Mouse (Mus musculus): ENCODE data around the gene Hsph1. TPM values are rescaled to one million over a fixed set of nuclear protein-coding genes. Genes with fewer than 3 reads are reported as not detected.

Hsph1 gene
- 99.4 and 117 TPM in 2 replicates for polyA plus RNA-seq (2014; fragmentation: Nextera tagmentation; extraction: Ambion mirVana)

GRCm38 (mm10) chr5:149636075-149636920 is at the start of gene Hsph1:
Gene Hsph1 (minus strand): TSS chr5:149636376.
- Histone ChIP-seq H3K27me3 (ENCODE audit: control insufficient read depth, insufficient read depth, low read length) (no peaks in the 10 kb centered on the region), H3K9ac (peak within 1 kb of the TSS; percentile 66), H3K9me3 (ENCODE audit: control insufficient read depth, low read length) (no peaks in the 10 kb centered on the region), H3K4me1 (replicated peaks; ENCODE audit: control insufficient read depth, insufficient read depth, low read length) (peaks cover 21% of the 10 kb centered on the region), H3K4me3 (replicated peaks; ENCODE audit: low read length) (peak within 1 kb of the TSS; percentile 78), H3K4me2 (replicated peaks) (peak within 1 kb of the TSS; percentile 88), H3K27ac (peak within 1 kb of the TSS; percentile 85), H3K36me3 (replicated peaks; ENCODE audit: control insufficient read depth, insufficient read depth) (peaks cover 22% of the 10 kb centered on the region)
- DNase-seq (ENCODE audit: low spot score) (peak; percentile 99), ATAC-seq (ENCODE audit: low FRiP score) (peak; percentile 98)
- WGBS = under 1% methylated on average over 60 of the region's 60 CpGs

GRCm38 (mm10) chr5:149680946-149681345 is 44.8 kb upstream of the Hsph1 start:
- H3K4me1 ChIP-seq (replicated peaks; ENCODE audit: control insufficient read depth, insufficient read depth, low read length) = no peaks in the 10 kb centered on the region; the same call in 1 of the 2 replicates
- no peak for ATAC-seq (ENCODE audit: low FRiP score)
- H3K9me3 ChIP-seq (ENCODE audit: control insufficient read depth, low read length) = no peaks in the 10 kb centered on the region
- WGBS = 76% methylated on average over 5 of the region's 5 CpGs
- no peak for DNase-seq (ENCODE audit: low spot score)
- no peak overlapping the region for H3K4me3 ChIP-seq (replicated peaks; ENCODE audit: low read length)
- no peak overlapping the region for H3K4me2 ChIP-seq (replicated peaks)
- no peak overlapping the region for H3K27ac ChIP-seq
- no peak overlapping the region for H3K9ac ChIP-seq
- H3K27me3 ChIP-seq (ENCODE audit: control insufficient read depth, insufficient read depth, low read length) = no peaks in the 10 kb centered on the region
- no peaks in the 10 kb centered on the region for H3K36me3 ChIP-seq (replicated peaks; ENCODE audit: control insufficient read depth, insufficient read depth)

GRCm38 (mm10) chr5:149679886-149680285 is 43.7 kb upstream of the Hsph1 start:
- Histone ChIP-seq H3K27ac (no peak overlapping the region), H3K9me3 (ENCODE audit: control insufficient read depth, low read length) (no peaks in the 10 kb centered on the region), H3K4me1 (replicated peaks; ENCODE audit: control insufficient read depth, insufficient read depth, low read length) (no peaks in the 10 kb centered on the region; the same call in 1 of the 2 replicates), H3K4me3 (replicated peaks; ENCODE audit: low read length) (no peak overlapping the region), H3K27me3 (ENCODE audit: control insufficient read depth, insufficient read depth, low read length) (no peaks in the 10 kb centered on the region), H3K36me3 (replicated peaks; ENCODE audit: control insufficient read depth, insufficient read depth) (no peaks in the 10 kb centered on the region), H3K4me2 (replicated peaks) (peak overlapping the region; percentile 94; the same call in 1 of the 2 replicates), H3K9ac (no peak overlapping the region)
- ATAC-seq (ENCODE audit: low FRiP score) = no peak
- no peak for DNase-seq (ENCODE audit: low spot score)
- 63% methylated on average over 7 of the region's 7 CpGs for WGBS

GRCm38 (mm10) chr5:149679362-149679761 is 43.2 kb upstream of the Hsph1 start:
- 10% methylated on average over 12 of the region's 12 CpGs for WGBS
- no peaks in the 10 kb centered on the region for H3K36me3 ChIP-seq (replicated peaks; ENCODE audit: control insufficient read depth, insufficient read depth)
- H3K9me3 ChIP-seq (ENCODE audit: control insufficient read depth, low read length) = no peaks in the 10 kb centered on the region
- peak overlapping the region; percentile 83 for H3K4me3 ChIP-seq (replicated peaks; ENCODE audit: low read length)
- H3K27me3 ChIP-seq (ENCODE audit: control insufficient read depth, insufficient read depth, low read length) = no peaks in the 10 kb centered on the region
- H3K4me1 ChIP-seq (replicated peaks; ENCODE audit: control insufficient read depth, insufficient read depth, low read length) = no peaks in the 10 kb centered on the region; the same call in 1 of the 2 replicates
- no peak overlapping the region for H3K27ac ChIP-seq
- ATAC-seq (ENCODE audit: low FRiP score) (no peak), DNase-seq (ENCODE audit: low spot score) (no peak)
- peak overlapping the region; percentile 72 for H3K9ac ChIP-seq
- H3K4me2 ChIP-seq (replicated peaks) = peak overlapping the region; percentile 94

- no peak for DNase-seq (ENCODE audit: low spot score)
- WGBS = 2% methylated on average over 15 of the region's 15 CpGs
- no peak overlapping the region for H3K27ac ChIP-seq
- H3K4me2 ChIP-seq (replicated peaks) = peak overlapping the region; percentile 94
- H3K4me3 ChIP-seq (replicated peaks; ENCODE audit: low read length) = peak overlapping the region; percentile 83
- H3K9ac ChIP-seq = peak overlapping the region; percentile 72
- no peaks in the 10 kb centered on the region for H3K36me3 ChIP-seq (replicated peaks; ENCODE audit: control insufficient read depth, insufficient read depth)
- H3K4me1 ChIP-seq (replicated peaks; ENCODE audit: control insufficient read depth, insufficient read depth, low read length) = no peaks in the 10 kb centered on the region; the same call in 1 of the 2 replicates
- H3K27me3 ChIP-seq (ENCODE audit: control insufficient read depth, insufficient read depth, low read length) = no peaks in the 10 kb centered on the region
- 0 out of 2 replicates have a peak, but pooled peaks have one; percentile 10 for ATAC-seq (ENCODE audit: low FRiP score)
- H3K9me3 ChIP-seq (ENCODE audit: control insufficient read depth, low read length) = no peaks in the 10 kb centered on the region
Observed at GRCm38 (mm10) chr5:149678990-149679348, 42.8 kb upstream of the Hsph1 start.

DNA sequence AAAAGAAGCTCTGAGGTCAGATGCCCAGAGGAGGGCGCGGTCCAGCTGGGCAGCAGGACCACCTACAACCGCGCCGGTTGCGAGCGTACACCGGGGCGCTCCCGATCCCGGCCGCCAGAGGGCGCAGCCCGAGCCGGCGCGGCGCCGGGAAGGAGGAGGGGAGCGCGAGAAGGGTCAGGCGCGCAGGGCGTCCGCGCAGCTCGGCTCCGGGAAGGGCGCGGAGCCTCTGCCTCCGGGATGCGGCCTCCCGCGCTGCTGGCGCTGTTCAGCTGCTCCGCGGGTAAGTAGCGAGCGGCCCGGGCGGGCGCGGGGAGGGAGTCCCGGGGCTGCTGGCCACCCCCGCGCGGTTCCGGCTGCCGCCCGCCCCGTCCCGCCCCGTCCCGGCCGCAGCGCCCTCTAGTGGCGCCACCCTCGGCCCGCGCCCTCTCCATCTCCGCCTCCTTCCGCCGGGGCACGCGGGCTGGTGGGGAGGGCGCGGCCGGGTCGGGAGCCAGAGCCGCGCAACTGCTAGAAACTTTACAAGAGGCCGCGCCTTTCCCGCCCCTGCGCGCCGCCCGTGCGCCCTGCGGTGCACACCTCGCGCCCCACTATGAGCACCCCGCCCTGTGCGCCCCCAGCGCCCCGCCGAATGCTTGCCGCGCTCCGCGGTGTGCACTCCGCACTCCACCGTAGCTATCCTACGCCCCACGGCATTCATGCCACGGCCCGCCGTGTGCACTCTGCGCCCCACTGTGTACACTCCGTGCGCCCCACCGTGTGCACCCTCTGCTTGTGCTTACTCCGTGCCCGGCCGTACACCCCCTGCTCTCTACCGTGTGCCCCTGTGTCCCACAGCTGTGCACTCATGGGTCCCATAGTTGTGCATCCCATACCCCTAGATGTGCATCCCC is 42.2 kb upstream of the Hsph1 start, which contains the start of gene B3glct:
B3glct (plus strand) TSS at position 131 of the 890 bp plus-strand sequence.
- Histone ChIP-seq H3K4me2 (replicated peaks) (peak within 1 kb of the TSS; percentile 94), H3K9me3 (ENCODE audit: control insufficient read depth, low read length) (no peaks in the 10 kb centered on the region), H3K36me3 (replicated peaks; ENCODE audit: control insufficient read depth, insufficient read depth) (no peaks in the 10 kb centered on the region), H3K27me3 (ENCODE audit: control insufficient read depth, insufficient read depth, low read length) (no peaks in the 10 kb centered on the region), H3K4me3 (replicated peaks; ENCODE audit: low read length) (peak within 1 kb of the TSS; percentile 83), H3K4me1 (replicated peaks; ENCODE audit: control insufficient read depth, insufficient read depth, low read length) (no peaks in the 10 kb centered on the region; the same call in 1 of the 2 replicates), H3K27ac (no peak within 1 kb of the TSS), H3K9ac (peak within 1 kb of the TSS; percentile 72)
- WGBS = under 1% methylated on average over 62 of the region's 106 CpGs
- ATAC-seq (ENCODE audit: low FRiP score) (peak; percentile 91), DNase-seq (ENCODE audit: low spot score) (peak; percentile 86)

GRCm38 (mm10) chr5:149677196-149677595 is 41.0 kb upstream of the Hsph1 start:
- Histone ChIP-seq H3K4me2 (replicated peaks) (no peak overlapping the region), H3K36me3 (replicated peaks; ENCODE audit: control insufficient read depth, insufficient read depth) (no peaks in the 10 kb centered on the region), H3K4me1 (replicated peaks; ENCODE audit: control insufficient read depth, insufficient read depth, low read length) (no peaks in the 10 kb centered on the region; the same call in 1 of the 2 replicates), H3K27me3 (ENCODE audit: control insufficient read depth, insufficient read depth, low read length) (no peaks in the 10 kb centered on the region), H3K4me3 (replicated peaks; ENCODE audit: low read length) (no peak overlapping the region), H3K9me3 (ENCODE audit: control insufficient read depth, low read length) (no peaks in the 10 kb centered on the region), H3K9ac (no peak overlapping the region), H3K27ac (no peak overlapping the region)
- 94% methylated on average over 3 of the region's 3 CpGs for WGBS
- ATAC-seq (ENCODE audit: low FRiP score) (no peak), DNase-seq (ENCODE audit: low spot score) (no peak)

DNA sequence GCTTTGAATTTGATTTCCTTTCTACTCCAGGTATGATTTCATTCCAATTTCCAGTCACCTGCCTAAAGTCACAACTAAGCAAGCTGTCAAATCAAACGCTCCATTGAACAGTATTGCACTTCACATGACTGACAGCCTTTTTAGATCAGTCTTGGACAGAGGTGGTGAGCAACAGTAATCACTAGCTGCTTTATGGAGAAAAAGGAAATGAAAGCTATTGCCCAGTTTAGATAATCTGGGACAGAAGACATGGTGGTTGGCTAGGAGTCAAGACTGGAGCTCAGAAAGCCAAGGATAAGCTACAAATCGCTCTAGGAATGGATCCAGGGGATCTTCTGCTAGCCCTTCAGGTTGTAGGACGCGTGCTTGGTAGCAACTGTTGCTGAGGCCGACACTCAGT is 27.2 kb upstream of the Hsph1 start:
- no peaks in the 10 kb centered on the region for H3K36me3 ChIP-seq (replicated peaks; ENCODE audit: control insufficient read depth, insufficient read depth)
- ATAC-seq (ENCODE audit: low FRiP score) = no peak
- H3K4me3 ChIP-seq (replicated peaks; ENCODE audit: low read length) = no peak overlapping the region
- no peaks in the 10 kb centered on the region for H3K27me3 ChIP-seq (ENCODE audit: control insufficient read depth, insufficient read depth, low read length)
- 79% methylated on average over 5 of the region's 5 CpGs for WGBS
- no peaks in the 10 kb centered on the region for H3K9me3 ChIP-seq (ENCODE audit: control insufficient read depth, low read length)
- no peak overlapping the region for H3K27ac ChIP-seq
- DNase-seq (ENCODE audit: low spot score) = no peak
- H3K9ac ChIP-seq = no peak overlapping the region
- H3K4me1 ChIP-seq (replicated peaks; ENCODE audit: control insufficient read depth, insufficient read depth, low read length) = 0 out of 2 replicates have a peak, but pooled peaks cover 2% of the 10 kb centered on the region
- no peak overlapping the region for H3K4me2 ChIP-seq (replicated peaks)

GRCm38 (mm10) chr5:149662980-149663379 is 26.8 kb upstream of the Hsph1 start:
- Histone ChIP-seq H3K9me3 (ENCODE audit: control insufficient read depth, low read length) (no peaks in the 10 kb centered on the region), H3K4me2 (replicated peaks) (no peak overlapping the region), H3K9ac (no peak overlapping the region), H3K27me3 (ENCODE audit: control insufficient read depth, insufficient read depth, low read length) (no peaks in the 10 kb centered on the region), H3K36me3 (replicated peaks; ENCODE audit: control insufficient read depth, insufficient read depth) (no peaks in the 10 kb centered on the region), H3K27ac (no peak overlapping the region), H3K4me3 (replicated peaks; ENCODE audit: low read length) (no peak overlapping the region), H3K4me1 (replicated peaks; ENCODE audit: control insufficient read depth, insufficient read depth, low read length) (0 out of 2 replicates have a peak, but pooled peaks cover 2% of the 10 kb centered on the region)
- WGBS = 93% methylated on average over 6 of the region's 6 CpGs
- DNase-seq (ENCODE audit: low spot score) = no peak
- ATAC-seq (ENCODE audit: low FRiP score) = no peak
